Mouse (Mus musculus): ENCODE data around the gene Ttc28. TPM values are rescaled to one million over a fixed set of nuclear protein-coding genes. Genes with fewer than 3 reads are reported as not detected.
A peak's percentile ranks its signal among the peaks of the same experiment; 100 is the strongest.

Ttc28 gene
- total RNA-seq, 1 experiment from 2014 or later: 6.3 TPM

DNA sequence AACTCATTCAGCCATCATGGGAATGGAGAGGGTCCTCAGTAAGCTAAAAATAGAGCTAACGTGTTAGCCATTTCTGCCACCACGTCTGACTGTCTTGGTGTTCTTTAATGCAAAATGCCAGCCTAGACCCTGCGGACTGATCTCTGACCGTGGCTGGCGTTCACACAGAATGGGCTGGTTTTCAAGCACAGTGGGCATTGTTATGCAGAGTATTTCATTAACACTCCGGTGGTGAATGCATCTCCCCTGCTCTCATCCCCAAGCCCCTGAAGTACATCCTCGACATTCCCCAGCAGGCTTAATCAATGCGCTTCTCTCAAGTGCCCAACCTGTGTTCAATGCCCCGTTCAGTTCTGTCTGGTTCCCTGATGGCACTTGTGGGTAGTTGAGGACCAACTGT, 290.8 kb downstream of the Ttc28 start:
- no peak for ATAC-seq (ENCODE audit: extremely low read depth, insufficient number of reproducible peaks, low FRiP score, poor library complexity, severe bottlenecking)

DNA sequence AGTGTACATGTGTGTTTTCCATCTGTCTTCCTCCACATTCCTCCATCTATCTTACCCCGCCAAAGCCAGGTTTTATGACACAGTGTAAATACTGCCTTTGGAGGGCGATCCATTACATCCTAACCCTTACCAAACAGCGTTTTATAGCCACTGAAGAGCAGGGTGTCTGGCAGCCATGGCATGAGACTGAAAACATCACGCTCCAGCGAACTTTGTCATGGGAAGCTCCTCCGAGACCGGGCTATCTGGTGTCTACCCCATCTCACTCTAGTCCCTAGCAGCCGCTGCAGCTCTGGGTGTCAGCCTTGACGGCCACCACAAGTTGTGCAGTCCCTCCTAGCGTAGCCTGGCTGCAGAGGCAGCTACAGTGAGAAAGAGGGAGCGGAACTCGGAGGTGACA, 295.8 kb downstream of the Ttc28 start:
- ATAC-seq (ENCODE audit: extremely low read depth, insufficient number of reproducible peaks, low FRiP score, poor library complexity, severe bottlenecking): no peak

DNA sequence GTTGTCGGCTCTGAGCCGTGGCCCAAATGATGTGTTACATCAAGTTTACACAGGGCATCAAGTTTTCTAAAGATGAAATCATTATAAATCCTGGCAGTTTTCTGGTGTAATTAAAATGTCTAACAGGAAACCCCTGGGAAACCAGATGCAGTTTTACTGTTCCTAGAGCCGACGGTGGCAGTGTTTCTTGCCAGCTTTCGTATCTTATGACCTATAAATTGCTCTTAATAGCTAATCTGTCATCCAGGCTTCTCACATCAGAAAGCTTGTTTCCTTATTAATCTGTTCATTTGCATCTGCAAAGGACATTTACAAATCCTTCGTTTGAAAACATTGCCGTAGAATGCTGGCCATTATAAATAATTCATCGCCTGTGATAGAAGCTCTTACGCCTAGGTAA, 296.2 kb downstream of the Ttc28 start:
- ATAC-seq (ENCODE audit: extremely low read depth, insufficient number of reproducible peaks, low FRiP score, poor library complexity, severe bottlenecking): no peak

DNA sequence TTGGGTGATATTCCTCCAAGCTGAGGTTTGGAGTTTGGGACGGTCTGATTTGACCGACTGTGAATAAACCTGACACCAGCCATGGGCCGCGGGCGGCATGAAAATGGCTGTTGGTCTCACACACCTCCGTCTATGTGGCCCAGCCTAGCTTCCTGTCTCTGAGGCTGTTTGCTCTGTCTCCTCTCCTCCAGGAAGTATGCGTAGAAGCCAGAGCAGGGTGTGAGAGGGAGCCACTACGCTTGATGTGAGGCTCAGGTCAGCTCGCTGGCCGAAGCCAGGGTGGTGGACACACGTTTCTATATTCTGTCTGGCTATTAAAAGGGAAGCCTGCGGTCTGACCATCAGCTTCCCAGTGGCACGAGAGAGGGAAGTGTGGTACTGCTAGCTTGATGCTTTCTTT, 296.8 kb downstream of the Ttc28 start:
- no peak for ATAC-seq (ENCODE audit: extremely low read depth, insufficient number of reproducible peaks, low FRiP score, poor library complexity, severe bottlenecking)

DNA sequence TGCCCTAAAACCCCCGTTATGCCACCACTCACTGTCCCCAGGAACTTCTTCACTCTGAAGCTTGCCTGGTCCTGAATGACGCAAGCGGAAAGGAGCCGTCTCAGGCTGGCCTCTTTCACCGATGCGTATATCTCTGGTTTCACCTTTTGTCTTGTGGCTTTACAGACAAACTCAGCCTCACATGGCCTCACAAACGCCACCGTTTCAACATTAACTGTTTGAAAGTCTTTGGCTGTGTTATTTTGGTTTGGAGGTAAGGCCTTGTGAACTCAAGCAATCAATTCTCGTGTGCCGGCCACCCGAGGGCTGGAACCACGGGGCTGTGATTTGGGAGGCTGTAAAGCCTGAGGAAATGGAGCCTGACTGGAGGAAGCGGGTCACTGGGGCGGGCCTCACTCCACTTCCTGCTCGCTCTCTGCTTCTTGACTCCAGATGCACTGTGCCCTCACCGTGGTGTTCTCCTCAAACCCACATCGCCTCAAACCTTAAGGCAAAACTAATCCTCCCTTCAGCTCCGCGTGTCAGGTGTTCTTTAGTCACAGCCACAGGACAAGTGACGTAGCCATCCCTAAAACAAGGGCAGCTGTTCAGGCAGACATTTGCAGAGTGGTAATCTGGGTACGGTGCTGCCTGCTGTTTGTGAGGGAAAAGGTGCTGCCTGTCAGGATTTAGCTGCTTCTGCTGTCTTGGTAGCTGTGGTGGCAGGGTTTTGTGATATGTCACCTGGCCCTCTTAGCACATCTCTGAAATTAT, 298.9 kb downstream of the Ttc28 start:
- peak; percentile 87 for ATAC-seq (ENCODE audit: extremely low read depth, insufficient number of reproducible peaks, low FRiP score, poor library complexity, severe bottlenecking)

DNA sequence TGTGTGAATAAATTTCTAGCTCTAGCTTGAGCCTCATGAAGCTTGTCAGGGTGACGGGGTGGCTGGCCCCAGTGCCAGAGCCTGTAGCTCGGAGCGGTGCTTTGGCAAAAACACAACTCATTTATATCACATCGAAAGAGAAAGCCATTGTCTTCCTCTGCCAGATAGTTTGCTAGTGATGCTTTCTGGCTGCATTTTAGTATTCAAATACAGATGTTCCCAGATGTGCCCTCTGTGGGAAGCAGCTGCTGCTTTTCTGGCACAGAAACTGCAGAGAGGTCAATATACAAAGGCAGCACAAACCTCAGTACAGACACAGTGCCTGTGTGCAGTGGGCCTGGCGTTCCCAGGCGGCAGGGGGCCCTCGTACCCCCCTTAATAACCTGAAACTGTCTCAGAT, 300.0 kb downstream of the Ttc28 start:
- ATAC-seq (ENCODE audit: extremely low read depth, insufficient number of reproducible peaks, low FRiP score, poor library complexity, severe bottlenecking): no peak

DNA sequence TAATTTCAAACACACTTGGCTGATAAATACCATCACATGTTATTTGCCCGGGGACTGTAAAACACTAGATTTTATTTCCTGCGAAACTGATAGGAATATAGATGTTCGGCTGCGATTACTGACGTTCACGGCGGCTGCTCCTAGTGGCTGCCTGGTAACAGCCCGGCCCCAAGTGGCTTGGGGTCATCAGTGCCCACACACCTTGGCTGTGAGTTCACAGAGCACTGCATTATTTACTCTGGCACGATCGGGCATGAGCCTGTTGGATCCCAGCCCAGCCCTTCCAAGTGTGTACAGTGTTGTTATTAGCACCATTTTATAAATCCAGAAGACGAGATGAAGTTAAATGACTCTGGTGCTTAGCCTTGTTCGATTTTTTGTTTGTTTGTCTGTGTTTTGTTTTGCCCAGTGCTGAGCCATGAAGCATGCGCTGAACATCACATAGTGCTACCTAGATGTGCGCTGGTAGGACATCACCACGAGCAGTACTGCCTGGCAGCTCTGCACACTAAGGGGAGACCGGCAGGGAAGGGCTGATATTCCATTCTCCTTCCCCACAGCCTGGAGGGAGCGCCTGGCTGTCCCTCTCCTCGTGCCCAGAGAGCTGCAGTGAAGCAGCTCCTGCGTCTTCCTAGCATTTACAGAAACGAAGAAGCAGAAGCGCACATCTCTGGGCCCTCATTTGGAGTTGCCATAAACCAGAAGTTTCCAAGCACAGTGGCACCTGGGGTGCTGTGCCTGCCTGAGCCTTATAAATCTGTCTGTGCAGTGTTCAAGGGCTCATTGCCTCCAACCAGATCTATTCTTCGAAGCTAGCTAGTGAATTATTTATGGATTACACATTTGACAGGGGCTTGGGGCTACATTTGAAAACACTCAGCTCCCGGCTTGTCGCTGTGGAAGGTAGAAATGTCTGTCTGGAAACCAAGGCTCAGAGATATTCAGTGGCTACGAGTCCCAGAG, 300.8 kb downstream of the Ttc28 start:
- ATAC-seq (ENCODE audit: extremely low read depth, insufficient number of reproducible peaks, low FRiP score, poor library complexity, severe bottlenecking): no peak

DNA sequence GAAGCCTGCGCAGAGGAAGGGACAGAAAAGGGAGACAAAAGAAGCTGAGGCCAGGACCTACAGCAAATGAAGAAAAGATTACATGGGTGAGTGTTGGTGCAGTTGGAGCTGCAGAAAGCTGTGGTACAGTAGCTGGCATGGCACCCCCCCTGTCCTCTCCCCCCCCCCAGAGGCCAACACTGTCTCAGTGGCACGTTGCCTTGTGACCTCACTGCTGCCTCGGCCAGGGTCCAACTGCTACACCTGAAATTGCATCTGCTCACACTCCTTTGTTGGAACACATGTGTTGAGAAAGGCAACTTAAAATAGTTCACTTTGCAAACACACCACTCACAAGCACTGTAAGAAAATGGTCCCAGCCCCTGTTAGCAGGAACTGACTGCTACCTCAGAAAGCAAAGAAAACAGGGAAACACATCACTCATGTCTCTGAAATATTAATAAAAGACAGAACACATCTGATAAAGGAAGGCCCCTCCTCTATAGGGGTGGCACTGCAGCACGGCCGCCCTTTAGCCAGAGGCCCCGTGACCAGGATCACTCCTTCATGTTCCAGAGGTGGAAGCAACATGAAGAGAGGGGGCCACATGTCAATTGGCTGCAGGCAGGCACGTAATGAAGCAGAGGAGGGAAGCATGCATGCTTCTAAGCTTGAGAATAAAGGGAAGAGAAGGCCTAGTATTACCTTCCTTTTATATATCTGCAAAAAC, 301.8 kb downstream of the Ttc28 start:
- ATAC-seq (ENCODE audit: extremely low read depth, insufficient number of reproducible peaks, low FRiP score, poor library complexity, severe bottlenecking): no peak

DNA sequence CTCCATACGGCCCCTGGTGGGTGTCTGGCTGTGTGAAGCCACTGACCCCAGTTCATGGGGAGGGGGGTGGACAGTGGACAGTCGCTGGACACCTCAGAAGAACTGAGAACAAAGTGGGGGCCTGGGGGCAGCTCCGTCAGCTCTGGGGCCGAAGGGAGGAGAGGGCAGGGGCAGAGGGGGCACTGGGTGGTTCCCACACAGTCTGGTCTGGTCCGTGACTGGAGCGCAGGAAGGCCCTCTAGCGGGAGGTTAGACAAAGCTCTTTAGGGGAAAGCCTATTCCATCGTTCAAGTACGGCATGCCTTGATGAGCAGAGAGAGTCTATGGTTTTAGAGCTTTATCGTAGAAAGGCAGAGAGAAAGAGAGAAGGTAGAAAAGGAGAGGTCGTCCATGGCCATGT, 307.0 kb downstream of the Ttc28 start:
- no peak for ATAC-seq (ENCODE audit: extremely low read depth, insufficient number of reproducible peaks, low FRiP score, poor library complexity, severe bottlenecking)

DNA sequence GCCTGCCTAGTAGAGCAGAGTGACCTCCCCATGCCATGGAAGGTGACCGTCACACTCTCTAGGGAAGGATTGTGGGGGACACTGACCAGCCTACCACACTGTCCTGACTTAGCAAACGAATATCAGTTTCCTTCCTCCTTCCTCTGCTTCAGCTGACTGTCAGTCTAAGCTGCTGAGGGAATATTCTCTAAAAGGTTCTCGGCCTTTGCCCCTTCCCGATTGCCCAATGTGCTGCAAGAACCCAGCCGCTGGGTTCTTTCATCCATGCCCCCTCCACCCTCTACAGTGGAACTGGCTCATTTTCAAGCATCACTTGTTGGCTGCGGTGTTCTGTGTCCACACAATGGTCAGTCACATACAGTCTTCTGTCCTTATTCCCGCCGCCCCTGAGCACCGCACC, 312.4 kb downstream of the Ttc28 start:
- ATAC-seq (ENCODE audit: extremely low read depth, insufficient number of reproducible peaks, low FRiP score, poor library complexity, severe bottlenecking): no peak

DNA sequence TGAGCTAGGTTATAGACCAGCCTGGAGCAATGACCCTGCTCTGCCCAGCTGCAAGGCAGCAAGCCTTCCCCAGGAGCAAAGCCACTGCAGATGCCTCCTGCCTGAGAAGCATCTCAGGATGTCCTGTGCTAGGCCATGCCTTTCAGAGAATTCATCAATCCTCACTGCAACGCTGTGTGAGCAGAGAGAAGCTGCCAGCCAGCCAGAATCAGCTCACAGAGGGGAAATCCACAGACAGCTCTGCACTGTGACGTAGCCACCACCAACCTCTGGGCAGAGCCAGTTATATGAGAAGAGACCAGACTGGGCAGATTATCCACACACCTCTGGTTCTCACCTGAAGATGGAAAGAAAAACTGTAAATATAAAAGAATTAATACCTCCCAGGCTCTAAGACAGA, 315.2 kb downstream of the Ttc28 start:
- no peak for ATAC-seq (ENCODE audit: extremely low read depth, insufficient number of reproducible peaks, low FRiP score, poor library complexity, severe bottlenecking)

DNA sequence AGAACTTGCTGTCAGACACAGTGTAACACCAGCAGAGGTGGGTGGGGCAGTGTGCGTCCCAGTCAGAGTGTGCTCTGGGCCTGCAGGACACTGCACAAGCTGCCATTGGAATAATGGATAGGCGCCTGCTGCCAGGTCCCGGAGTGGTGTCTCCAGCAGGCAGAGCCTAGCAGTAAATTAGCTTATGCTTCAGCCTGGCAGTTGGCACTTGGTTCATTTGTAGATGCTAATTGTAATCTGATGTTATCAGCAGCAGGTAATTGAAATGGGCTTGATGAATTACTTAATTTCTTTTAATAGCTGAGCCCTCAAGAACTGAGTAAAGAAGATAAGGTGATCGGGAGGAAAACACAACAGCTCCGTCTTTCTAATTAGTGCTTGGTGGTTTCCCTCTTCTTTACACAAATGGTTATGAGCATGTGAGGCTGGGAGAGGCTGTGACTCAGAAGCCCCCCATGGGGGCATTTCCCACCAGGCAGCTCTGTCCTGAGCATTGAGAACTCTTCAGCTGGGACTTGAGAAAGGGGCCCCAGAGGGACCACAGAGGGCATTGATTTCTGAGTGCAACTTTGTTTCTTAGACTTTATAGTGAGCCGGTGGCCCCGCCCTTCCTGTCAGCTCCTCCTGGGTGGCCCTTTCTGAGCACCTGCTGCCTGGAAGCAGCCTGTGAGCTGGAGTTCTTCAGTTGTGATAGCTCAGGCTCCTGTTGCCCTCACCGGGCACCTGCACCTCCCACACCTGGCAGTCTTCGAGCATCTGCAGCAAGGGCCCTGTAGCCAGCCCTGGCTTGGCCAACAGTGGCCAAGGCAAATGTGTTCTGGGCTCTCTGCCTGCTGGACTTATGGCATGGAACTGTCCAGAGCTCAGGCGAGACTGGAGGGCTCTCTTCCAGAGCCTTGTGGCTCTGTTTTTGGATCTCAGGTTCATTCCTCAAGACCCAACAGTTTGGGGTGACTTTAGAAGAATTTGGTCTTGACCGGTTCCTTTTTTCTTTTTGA, 316.2 kb downstream of the Ttc28 start:
- no peak; the same call in 1 of the 2 replicates for ATAC-seq (ENCODE audit: extremely low read depth, insufficient number of reproducible peaks, low FRiP score, poor library complexity, severe bottlenecking)

DNA sequence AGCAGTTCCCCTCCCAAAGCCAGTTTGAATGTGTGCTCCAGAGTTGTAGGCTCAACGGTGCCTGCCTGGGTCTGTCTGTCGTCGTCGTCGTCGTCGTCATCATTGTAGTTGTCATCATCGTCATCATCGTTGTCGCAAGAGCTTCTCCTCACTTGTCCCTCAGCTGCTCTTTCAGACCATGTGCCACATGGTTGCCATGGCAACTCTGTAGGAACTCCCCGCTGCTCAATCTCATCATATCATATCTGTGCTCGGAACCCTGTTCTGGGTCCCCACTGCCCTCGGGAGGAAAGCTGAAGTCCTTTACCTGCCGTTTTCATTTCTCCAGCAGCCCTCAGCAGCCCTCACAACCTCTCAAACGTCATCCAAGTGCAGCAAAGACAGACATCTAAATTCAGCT, 318.1 kb downstream of the Ttc28 start:
- no peak for ATAC-seq (ENCODE audit: extremely low read depth, insufficient number of reproducible peaks, low FRiP score, poor library complexity, severe bottlenecking)

DNA sequence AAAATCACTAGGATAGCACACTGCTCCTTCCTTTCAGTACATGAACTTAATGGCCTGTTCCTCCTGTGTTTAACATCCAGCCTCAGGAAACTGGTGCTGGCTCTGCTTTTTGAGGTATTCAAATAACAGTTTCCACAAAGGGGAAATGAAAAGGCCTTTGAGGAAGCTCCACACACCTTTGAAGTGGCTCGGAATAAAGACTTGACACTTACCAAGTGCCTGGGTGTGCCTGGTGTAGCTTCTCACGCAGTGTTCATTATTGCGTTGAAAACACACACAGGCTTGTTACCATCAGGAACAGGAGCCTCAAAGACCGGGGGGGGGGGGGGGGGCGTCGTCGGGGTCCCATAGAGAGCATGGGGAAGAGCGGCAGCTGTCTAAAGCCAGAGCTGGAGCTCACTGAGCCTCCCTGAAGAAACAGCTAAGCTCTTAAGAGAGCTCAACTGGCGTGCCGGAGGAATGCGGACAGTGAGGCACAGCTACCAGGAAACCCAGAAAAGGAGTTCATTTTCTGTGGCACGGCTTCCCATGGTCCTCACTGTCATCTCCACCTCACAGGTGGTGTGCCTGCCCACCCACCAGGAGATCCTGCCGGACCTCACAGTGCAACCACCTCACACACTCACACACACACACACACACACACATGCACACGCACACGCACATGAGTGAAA, 320.7 kb downstream of the Ttc28 start:
- peak; percentile 24; the same call in 1 of the 2 replicates for ATAC-seq (ENCODE audit: extremely low read depth, insufficient number of reproducible peaks, low FRiP score, poor library complexity, severe bottlenecking)

DNA sequence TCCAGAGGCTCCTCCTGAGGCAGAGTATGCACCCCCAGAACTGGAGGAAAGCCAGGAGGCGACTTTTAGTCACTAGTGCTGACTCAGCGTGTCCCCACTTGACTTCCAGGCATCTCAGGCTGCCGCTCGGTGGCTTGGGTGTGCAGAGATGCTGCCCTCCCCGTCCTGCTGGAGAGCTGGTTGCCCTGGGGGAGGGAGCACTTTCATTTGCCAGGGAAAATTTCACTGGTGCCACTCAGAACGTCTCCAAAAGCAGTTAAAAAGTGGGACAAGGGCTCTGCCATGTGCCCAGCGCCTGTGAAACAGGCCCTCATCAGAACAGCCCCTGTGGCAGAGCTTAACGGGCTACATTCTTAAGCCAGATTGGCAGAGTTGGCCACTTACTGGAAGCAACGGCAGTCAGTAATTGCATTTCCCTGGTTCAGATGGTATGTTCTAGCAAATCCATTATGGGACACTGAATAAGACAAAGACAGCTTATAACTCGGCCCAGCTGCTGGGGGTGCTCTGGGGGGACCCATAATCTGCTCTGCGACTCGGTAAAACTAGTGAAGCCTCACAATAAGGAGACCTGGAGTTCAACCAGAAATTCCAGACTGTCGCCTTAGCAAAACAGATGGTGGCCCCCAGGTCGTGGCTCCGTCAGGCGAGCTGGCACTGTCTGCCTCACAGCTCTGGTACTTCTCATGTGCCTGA, 321.5 kb downstream of the Ttc28 start:
- ATAC-seq (ENCODE audit: extremely low read depth, insufficient number of reproducible peaks, low FRiP score, poor library complexity, severe bottlenecking): no peak

DNA sequence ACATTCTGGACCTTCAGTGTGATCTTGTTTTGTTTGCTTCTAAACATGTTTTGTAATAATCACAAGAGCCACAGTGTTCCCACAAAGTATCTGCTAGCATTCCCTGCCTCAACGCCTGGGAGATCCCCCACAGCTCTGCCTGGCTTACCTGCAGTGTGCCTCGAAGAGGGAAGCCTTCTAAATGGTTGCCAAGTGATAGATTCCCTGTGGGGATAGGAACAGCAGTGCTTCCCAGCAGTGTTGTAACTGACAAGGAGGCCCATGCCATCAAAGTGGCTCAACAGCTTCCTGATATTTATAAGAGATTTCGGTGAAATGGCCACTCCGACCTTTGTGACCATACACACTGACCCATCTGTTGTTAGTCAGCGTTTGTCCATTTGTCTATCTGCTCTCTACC, 324.6 kb downstream of the Ttc28 start:
- ATAC-seq (ENCODE audit: extremely low read depth, insufficient number of reproducible peaks, low FRiP score, poor library complexity, severe bottlenecking): no peak

DNA sequence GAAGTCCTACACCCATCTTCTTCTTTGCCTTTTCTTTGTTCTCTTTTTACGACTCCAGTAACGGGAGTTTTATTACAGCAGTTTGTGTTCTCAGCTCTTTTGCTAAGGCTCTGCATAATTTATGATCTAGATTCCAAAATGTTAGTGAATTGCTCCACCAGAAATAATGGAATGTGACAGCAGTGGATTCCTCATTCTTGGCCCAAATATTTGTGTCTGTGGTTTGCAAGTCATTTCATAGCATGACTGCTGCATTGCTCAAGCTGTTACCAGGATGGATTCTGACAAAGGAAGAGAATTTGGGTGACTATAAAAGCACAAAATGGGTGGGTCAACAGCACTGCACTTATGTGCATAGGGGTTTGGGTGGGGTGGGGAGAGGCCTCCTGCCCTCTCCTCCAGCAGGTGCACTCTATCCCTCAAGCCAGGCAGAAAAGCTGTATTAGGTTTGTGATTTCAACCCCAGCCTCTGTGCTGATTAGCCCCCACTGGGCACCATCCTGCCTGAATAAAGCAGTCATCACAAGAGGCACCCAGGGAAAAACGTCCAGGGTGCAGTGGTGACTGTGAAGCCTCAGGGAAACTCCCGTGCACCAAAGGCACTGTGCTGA, 325.5 kb downstream of the Ttc28 start:
- no peak for ATAC-seq (ENCODE audit: extremely low read depth, insufficient number of reproducible peaks, low FRiP score, poor library complexity, severe bottlenecking)
